8 mouse cellular contexts compared by ENCODE assay signal in the genomic region with DNA sequence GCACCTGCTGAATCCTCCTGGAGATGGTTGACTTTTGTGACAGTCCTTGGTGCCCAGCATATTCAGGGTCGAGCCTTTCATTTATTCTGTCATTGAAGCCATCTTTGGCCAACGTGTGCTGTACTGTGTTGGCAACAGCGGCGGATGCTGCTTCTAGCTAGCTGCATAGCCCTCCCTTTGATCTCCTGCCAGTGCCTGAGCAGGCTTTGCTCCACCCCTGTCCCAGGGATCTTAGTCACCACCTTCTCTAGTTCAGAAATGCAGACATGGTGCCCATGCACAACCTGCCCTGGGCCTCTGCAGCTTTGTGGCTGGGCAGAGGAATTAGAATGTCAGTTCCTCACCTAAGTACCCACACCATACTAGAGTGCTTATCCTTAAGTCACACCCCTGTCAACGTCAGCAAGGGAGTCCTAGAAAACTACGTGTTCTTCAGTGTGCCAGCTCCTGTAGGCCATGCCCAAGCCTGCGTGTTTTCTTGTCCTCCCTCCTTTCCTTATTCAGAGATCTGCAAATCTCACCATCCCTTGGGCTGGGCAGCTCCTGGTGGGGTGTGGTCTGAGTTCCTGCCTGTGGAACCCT.
DNase-seq lines count a peak whose midpoint lies in the region; ATAC-seq lines count a peak whose summit lies in the region.

No protein-coding gene starts in this region.

- H3K9me3 ChIP-seq in kidney, embryonic 15.5 days (replicated peaks), result no peaks in the 10 kb centered on the region
- no peaks in the 10 kb centered on the region for H3K9me3 ChIP-seq in kidney, embryonic 14.5 days (ENCODE audit: control insufficient read depth, low read length)

- DNase-seq in NIH3T3 (ENCODE audit: low read depth), result peak; percentile 62
- DNase-seq in cerebellum, adult 9-10 months, result peak; percentile 26
- DNase-seq in heart, postnatal 36 days, result peak; percentile 36 to 50
- DNase-seq in thymus, postnatal 14 days, result peak; percentile 34
- DNase-seq in retina, embryonic 14.5 days (ENCODE audit: low spot score), result no peak
- DNase-seq in layer of hippocampus, adult 18-20 months (ENCODE audit: low spot score in 2 of 2), result no peak

- H3K4me3 ChIP-seq in kidney, embryonic 15.5 days (replicated peaks), result no peak overlapping the region
- H3K4me3 ChIP-seq in kidney, embryonic 14.5 days (ENCODE audit: low read length), result no peak overlapping the region

- ATAC-seq in kidney, embryonic 15.5 days (replicated peaks; ENCODE audit: low FRiP score), result 0 out of 2 replicates have a peak, but pooled peaks have one; percentile 64
- ATAC-seq in kidney, embryonic 14.5 days (ENCODE audit: low FRiP score, low TSS enrichment), result no peak

- H3K36me3 ChIP-seq in kidney, embryonic 15.5 days, result no peaks in the 10 kb centered on the region
- H3K36me3 ChIP-seq in kidney, embryonic 14.5 days (ENCODE audit: control insufficient read depth, insufficient read depth, low read length), result no peaks in the 10 kb centered on the region

- no peak overlapping the region for H3K4me2 ChIP-seq in kidney, embryonic 15.5 days
- H3K4me2 ChIP-seq in kidney, embryonic 14.5 days (replicated peaks; ENCODE audit: low read depth, low read length), result no peak overlapping the region

- H3K4me1 ChIP-seq in kidney, embryonic 15.5 days, result peaks cover 9% of the 10 kb centered on the region; the same call in 1 of the 2 replicates
- H3K4me1 ChIP-seq in kidney, embryonic 14.5 days (ENCODE audit: control insufficient read depth, insufficient read depth, low read length), result 0 out of 2 replicates have a peak, but pooled peaks cover 2% of the 10 kb centered on the region

- 65% methylated on average over 7 of the region's 7 CpGs for whole genome bisulfite sequencing in kidney, embryonic 15.5 days
- 79% methylated on average over 7 of the region's 7 CpGs for WGBS in kidney, embryonic 14.5 days

- H3K27ac ChIP-seq in kidney, embryonic 15.5 days, result no peak overlapping the region
- no peak overlapping the region for H3K27ac ChIP-seq in kidney, embryonic 14.5 days (ENCODE audit: low read depth, low read length)

- no peak overlapping the region for H3K9ac ChIP-seq in kidney, embryonic 15.5 days
- H3K9ac ChIP-seq in kidney, embryonic 14.5 days (ENCODE audit: low read depth, low read length), result no peak overlapping the region

- intact Hi-C loops in heart, postnatal 36 days (cut with DNase I), result loop anchor here (5.0 kb wide), 1 partner anchor 152 kb away; a partner anchor contains a TSS

- no peaks in the 10 kb centered on the region for H3K27me3 ChIP-seq in kidney, embryonic 15.5 days
- H3K27me3 ChIP-seq in kidney, embryonic 14.5 days (ENCODE audit: control insufficient read depth, insufficient read depth, low read length), result no peaks in the 10 kb centered on the region

Comparison
In these comparisons a context has a peak if more than half of its experiments do, and no peak if none do; other contexts are left out.
1. DNase-seq: peak in NIH3T3 (single experiment), cerebellum, adult 9-10 months (single experiment), heart, postnatal 36 days (2 of 2) and thymus, postnatal 14 days (single experiment); none in retina, embryonic 14.5 days (single experiment) and layer of hippocampus, adult 18-20 months (0 of 2).